Mouse (Mus musculus) hematopoietic stem cell, adult 5-6 weeks (primary cell): ENCODE data around the gene Prkab2. TPM values are rescaled to one million over a fixed set of nuclear protein-coding genes. Genes with fewer than 3 reads are reported as not detected.

ENCODE experiments used
- ATAC-seq, 2 experiments: fragments of 125-278 bp in 1 of 2; replicated peaks in 1 of 2; 2 replicates each; pipeline ENCODE4 v1.8.0; 2016 to 2017; ENCODE audit warnings: inconsistent platforms in 2 of 2, mild to moderate bottlenecking in 2 of 2, moderate number of reproducible peaks in 2 of 2, low read depth in 1 of 2, moderate TSS enrichment in 1 of 2; ENCODE audit not compliant: low FRiP score in 2 of 2, poor library complexity in 2 of 2, severe bottlenecking in 2 of 2, insufficient read depth in 1 of 2, low TSS enrichment in 1 of 2
- total RNA-seq: library from RNA; stranded (forward); fragments of 172-1452, 232-1000 nt; gene quantifications from 2 replicates; pipeline ENCODE4 v1.2.3, GENCODE M21; 2017

Prkab2 gene
- total RNA-seq, 1 experiment from 2014 or later, result 4.0 TPM

DNA sequence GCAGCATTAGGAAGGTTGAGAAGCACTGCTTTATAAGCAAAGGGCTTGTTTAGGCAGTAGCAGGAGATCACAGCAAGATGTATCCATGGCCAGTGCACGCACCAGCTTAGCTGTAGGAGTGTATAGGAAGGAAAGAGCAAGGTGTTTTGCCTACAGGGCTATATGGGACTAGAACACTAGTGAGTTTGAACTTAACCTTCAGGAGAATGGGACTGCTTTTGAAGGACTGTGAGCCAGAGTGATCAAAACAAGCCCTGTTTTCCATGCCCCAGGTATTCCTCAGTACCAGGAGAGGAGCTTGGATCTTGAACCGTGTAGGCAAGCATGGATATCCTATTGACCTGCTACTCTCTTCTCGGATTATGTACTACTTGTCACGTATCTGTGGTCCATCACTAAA, 16.6 kb upstream of the Prkab2 start:
- ATAC-seq, result no peak

GRCm38 (mm10) chr3:97642001-97642400, 16.0 kb upstream of the Prkab2 start:
- no peak for ATAC-seq

- ATAC-seq, result no peak
Measured at GRCm38 (mm10) chr3:97648518-97648917, 9.5 kb upstream of the Prkab2 start.

- no peak for ATAC-seq
Measured at GRCm38 (mm10) chr3:97649022-97649421, 9.0 kb upstream of the Prkab2 start.

DNA sequence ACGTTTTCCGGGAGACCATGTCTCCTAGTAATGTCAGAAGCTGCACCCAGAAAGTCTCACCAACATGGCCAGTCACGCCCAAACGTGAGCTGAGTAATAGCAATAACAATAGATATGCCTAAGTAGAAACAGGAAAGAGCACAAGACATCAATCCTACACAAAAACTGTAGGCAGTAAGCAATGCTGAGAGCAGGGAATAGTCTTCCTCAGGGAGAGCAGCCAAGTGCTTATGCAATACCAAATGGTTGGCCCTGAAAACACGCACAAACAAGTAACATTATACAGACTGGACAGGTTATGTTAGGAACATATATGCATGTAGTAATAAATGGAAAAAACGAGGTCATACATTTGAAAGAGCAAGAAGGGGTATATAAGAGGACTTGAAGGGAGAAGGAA, 8.5 kb upstream of the Prkab2 start:
- ATAC-seq, result no peak

DNA sequence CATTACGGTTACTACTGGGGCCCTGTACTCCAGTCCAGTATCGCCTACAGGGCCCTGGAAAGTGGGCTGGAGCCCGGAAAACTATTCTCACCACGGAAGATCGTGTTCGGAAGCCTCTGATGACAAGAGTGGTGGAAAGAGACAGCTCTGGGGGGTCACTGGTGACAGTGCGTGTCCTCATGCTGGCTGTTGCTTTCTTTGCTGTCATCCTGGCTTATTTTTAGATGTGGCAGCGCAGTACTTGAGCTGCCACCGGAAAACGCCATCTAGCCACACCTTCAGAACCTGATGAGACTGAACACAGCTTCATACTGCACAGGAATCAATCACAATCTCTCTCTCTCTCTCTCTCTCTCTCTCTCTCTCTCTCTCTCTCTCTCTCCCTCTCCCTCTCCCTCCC, 6.4 kb upstream of the Prkab2 start:
- no peak for ATAC-seq

DNA sequence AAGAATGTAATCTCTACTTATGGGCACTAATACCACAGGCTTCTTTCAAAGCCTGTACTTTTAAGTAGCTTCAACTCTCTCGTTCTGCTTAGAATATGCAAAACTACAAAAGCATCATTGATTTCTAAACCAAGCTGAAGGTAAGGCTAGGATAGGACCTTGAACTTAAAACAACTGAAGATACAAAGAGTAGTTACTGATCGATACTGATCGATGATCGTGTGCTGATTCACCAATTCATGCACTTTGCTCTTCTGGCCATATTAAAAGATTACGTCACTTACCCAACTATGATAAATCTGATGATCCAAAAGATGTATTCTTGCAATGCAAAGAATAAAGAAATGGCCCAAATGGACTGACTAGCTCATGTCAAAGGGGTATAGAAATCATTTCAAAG, 4.2 kb upstream of the Prkab2 start:
- no peak for ATAC-seq

DNA sequence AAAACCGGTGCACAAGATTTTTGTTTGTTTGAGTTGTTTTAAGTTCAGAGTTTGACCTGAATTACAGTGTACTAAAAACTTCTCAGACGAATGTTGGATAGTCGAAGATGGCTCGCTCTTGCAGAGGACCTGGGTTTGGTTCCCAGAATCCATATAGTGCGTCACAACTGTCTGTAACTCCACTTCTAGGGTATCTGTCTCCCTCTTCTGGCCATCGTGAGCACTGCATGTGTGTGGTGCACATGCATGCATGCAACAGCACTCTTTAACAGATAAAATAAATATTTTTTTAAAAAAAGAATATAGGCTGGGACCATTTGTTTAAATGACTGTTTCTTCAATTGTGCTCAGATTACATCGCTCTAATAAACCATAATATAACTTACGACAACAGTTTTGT, 3.1 kb upstream of the Prkab2 start:
- no peak for ATAC-seq

DNA sequence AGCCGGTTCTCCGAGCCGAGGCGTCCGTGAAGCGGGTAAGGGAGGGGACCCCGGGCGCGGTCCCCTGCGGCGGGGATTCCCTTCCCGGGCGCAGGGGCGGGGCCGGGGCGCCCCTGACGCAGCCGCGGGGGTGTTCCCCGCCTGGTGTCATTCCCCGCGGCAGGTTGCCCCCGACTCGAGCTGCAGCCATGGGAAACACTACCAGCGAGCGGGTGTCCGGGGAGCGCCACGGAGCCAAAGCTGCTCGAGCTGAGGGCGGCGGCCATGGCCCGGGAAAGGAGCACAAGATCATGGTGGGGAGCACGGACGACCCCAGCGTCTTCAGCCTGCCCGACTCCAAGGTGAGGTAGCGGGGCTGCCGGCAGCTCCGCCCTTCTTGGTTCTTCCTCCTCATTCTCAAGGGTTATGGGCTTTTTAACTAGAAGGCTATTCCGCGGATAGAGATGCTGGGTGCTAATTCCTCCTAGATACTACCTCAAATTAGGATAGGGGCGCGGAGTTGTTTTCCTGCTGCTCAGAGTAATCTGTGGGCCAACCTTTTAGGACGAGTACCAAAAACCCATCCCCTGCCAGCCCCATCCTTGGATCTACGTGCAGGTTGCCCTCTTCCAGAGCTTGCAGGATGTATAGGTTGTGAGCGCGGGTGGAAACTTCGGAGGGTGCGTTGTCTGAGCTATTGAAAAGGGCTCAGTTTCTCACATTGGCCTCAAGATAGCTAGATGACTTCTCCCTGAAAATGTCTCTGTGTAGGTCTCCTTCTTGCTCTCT, 617 bp downstream of the Prkab2 start:
- peak; percentile 10 to 29; a peak in 2 of 4 replicates for ATAC-seq

DNA sequence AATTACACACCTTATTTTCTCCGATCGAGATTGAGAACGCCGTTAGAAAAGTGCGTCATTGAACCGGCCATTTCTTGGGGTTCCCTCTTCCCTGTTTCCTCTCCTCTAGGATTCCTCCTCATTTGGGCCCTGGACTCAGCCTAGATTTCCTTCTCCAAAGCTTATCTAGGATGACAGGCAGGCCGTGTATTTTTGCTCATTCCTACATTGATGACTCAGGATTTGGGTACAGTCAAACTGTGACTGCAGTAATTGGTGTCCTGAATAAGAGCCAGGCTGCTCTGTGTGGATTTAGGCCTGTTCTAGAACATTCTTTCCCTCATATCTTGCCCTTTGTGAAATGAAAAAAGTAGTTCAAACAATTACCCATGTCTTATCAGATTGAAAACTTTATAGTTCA, 1.8 kb downstream of the Prkab2 start:
- ATAC-seq, result no peak

- no peak for ATAC-seq
Measured at GRCm38 (mm10) chr3:97661206-97661605, 3.2 kb downstream of the Prkab2 start.

DNA sequence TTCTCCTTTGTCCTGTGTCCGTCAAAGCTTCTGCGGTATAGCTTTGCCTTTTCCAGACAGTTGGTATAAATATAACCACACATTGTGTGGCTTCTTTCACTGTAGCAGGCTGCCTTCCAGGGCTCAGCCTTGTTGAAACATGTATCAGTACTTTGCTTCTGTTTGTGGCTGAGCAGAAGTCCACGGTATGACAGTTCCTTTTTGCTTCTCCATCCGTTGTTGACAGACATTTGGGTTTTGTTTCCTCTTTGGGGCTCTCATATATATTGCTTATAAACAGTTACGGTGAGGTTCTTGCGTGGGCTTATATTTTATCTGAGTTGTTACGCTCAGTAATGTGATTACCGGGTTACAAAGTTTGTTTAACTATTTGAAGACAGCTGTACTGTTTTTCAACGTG, 7.5 kb downstream of the Prkab2 start:
- ATAC-seq, result no peak

- ATAC-seq, result no peak
Measured at GRCm38 (mm10) chr3:97666154-97666553, 8.2 kb downstream of the Prkab2 start.

DNA sequence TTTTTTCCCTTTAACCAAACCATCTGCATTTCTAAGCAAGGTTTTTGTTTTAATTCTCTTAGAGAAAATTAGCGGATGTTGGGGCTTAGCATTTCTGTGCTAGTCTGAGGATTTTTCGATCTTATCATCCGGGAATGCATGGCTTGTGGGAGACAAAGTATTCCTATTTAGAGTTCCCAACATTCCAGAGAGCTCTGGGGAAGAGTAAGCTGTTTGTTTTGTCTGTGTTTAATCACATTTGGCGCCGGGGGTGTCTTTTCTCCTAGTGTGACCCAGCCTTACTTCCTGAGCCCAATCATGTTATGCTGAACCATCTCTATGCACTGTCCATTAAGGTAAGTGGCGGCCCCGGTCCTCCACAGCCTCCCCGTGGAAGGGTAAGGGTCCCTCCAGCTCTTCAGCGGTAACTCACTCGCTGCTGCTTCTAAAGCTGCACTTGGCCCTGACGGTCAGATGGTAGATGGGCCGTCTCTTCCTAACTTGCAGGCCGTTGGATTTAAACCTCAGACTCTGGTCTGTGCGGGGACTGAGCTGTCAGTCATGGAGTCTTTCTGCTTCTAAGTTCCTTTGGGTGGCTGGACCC, 9.2 kb downstream of the Prkab2 start:
- no peak for ATAC-seq

GRCm38 (mm10) chr3:97674644-97675110, 16.7 kb downstream of the Prkab2 start, which contains the start of gene Gm17651:
Gm17651 (minus strand) TSS chr3:97674694.
- ATAC-seq, result no peak

DNA sequence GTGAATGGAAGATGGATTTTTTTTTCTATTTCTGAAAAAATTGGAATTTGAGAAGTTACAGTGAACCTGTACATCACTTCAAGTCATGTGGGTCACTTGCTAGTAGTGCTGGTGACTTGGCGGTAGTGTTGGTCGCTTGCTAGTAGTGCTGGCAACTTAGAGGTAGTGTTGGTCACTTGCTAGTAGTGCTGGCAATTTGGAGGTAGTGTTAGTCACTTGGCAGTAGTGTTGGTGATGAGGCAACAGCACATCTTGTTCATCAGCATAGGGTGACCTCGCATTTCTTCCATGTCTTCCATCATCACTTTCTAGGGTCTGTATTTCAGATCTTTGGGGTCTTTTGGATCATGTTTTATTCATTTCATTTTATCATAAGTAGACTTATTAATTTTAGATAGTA, 18.1 kb downstream of the Prkab2 start:
- no peak for ATAC-seq

- no peak for ATAC-seq
Measured at GRCm38 (mm10) chr3:97678416-97678815, 20.4 kb downstream of the Prkab2 start.

- ATAC-seq, result peak; percentile 75 to 80
Measured at GRCm38 (mm10) chr3:97680631-97681320, 22.8 kb downstream of the Prkab2 start.
